Mouse (Mus musculus) thymus, postnatal 14 days (tissue): Measurements from ENCODE around the gene Hivep1.

ENCODE experiments used
- DNase-seq: peaks from one replicate; pipeline ENCODE4 v3.0.0; 2021

The Hivep1 gene

GRCm38 (mm10) chr13:42238520-42238919 is 186.7 kb downstream of the Hivep1 start:
- no peak for DNase-seq

- no peak for DNase-seq
These were observed 190.3 kb downstream of the Hivep1 start for GRCm38 (mm10) chr13:42242131-42242530.
